Mouse (Mus musculus) macrophage (primary cell): ENCODE results near the gene Ffar3. TPM values are rescaled to one million over a fixed set of nuclear protein-coding genes. Genes with fewer than 3 reads are reported as not detected.

ENCODE experiments used
- H3K27ac ChIP-seq: fragments of 350-480 bp; formaldehyde crosslinking; 2 replicates; pipeline ENCODE4 v1.9.0; 2021
- H3K36me3 ChIP-seq: fragments of 350-480 bp; formaldehyde crosslinking; 2 replicates; pipeline ENCODE4 v1.9.0; 2021; ENCODE audit errors: inconsistent target
- H3K4me3 ChIP-seq: fragments of 350-480 bp; formaldehyde crosslinking; 2 replicates; pipeline ENCODE4 v1.9.0; 2021; ENCODE audit errors: inconsistent target
- H3K79me2 ChIP-seq: fragments of 350-480 bp; formaldehyde crosslinking; 2 replicates; pipeline ENCODE4 v1.9.0; 2021; ENCODE audit errors: inconsistent target
- WGBS: methylation state at CpG from one replicate; pipeline ENCODE4 v1.1.7; 2026; ENCODE audit warnings: inconsistent platforms; ENCODE audit not compliant: missing documents; 5-methylcytosine and 5-hydroxymethylcytosine counted together
- polyA plus RNA-seq: library from polyadenylated mRNA; stranded (reverse); fragments of 250-400 nt; gene quantifications from 3 replicates; pipeline ENCODE4 v1.2.4, GENCODE M21; 2018; ENCODE audit warnings: inconsistent platforms
- total RNA-seq, 78 experiments: library from RNA; depleted of rRNA; stranded (reverse); fragments of 250-400 nt; gene quantifications; 1 replicate in 9 of 78; 2 replicates in 24 of 78; 3 replicates in 43 of 78; 4 replicates in 2 of 78; pipeline ENCODE4 v1.2.4; 2018; ENCODE audit warnings: inconsistent platforms in 56 of 78

Gene Ffar3
- not detected for total RNA-seq (2018; cell fraction: chromatin; rRNA removed)
- not detected for total RNA-seq (2018; cell fraction: cytosol; rRNA removed)
- not detected for total RNA-seq (2018; cell fraction: nucleus; rRNA removed)
- not detected in 3 replicates for polyA plus RNA-seq

GRCm38 (mm10) chr7:30856078-30856477 lies at the start of gene Ffar3:
Gene Ffar3 (minus strand): TSS chr7:30856178.
- no peak within 1 kb of the TSS for H3K4me3 ChIP-seq
- H3K79me2 ChIP-seq = no peaks in the 10 kb centered on the region
- no peak within 1 kb of the TSS for H3K27ac ChIP-seq
- H3K36me3 ChIP-seq = no peaks in the 10 kb centered on the region
- WGBS = 89% methylated on average over 6 of the region's 6 CpGs

GRCm38 (mm10) chr7:30904042-30904441 lies 48.1 kb upstream of the Ffar3 start:
- Histone ChIP-seq H3K4me3 (no peak overlapping the region), H3K79me2 (no peaks in the 10 kb centered on the region), H3K36me3 (no peaks in the 10 kb centered on the region), H3K27ac (no peak overlapping the region)
- WGBS = 21% methylated on average over 4 of the region's 4 CpGs

GRCm38 (mm10) chr7:30895217-30895616 lies 39.2 kb upstream of the Ffar3 start:
- no peak overlapping the region for H3K4me3 ChIP-seq
- H3K36me3 ChIP-seq = no peaks in the 10 kb centered on the region
- H3K27ac ChIP-seq = no peak overlapping the region
- WGBS = 69% methylated on average over 3 of the region's 3 CpGs
- H3K79me2 ChIP-seq = no peaks in the 10 kb centered on the region

- Histone ChIP-seq H3K4me3 (no peak overlapping the region), H3K27ac (no peak overlapping the region), H3K79me2 (no peaks in the 10 kb centered on the region), H3K36me3 (no peaks in the 10 kb centered on the region)
- 92% methylated on average over 3 of the region's 3 CpGs for WGBS
These were observed 36.5 kb upstream of the Ffar3 start for GRCm38 (mm10) chr7:30892515-30892914.

- Histone ChIP-seq H3K27ac (no peak overlapping the region), H3K79me2 (no peaks in the 10 kb centered on the region), H3K36me3 (no peaks in the 10 kb centered on the region), H3K4me3 (no peak overlapping the region)
- 84% methylated on average over 8 of the region's 9 CpGs for WGBS
These were observed 35.8 kb upstream of the Ffar3 start for GRCm38 (mm10) chr7:30891746-30892145.

GRCm38 (mm10) chr7:30890681-30891080 lies 34.7 kb upstream of the Ffar3 start:
- H3K27ac ChIP-seq = no peak overlapping the region
- H3K4me3 ChIP-seq = no peak overlapping the region
- 32% methylated on average over 2 of the region's 2 CpGs for WGBS
- H3K36me3 ChIP-seq = no peaks in the 10 kb centered on the region
- H3K79me2 ChIP-seq = no peaks in the 10 kb centered on the region

- no peak overlapping the region for H3K27ac ChIP-seq
- 100% methylated on average over 7 of the region's 7 CpGs for WGBS
- H3K4me3 ChIP-seq = no peak overlapping the region
- no peaks in the 10 kb centered on the region for H3K36me3 ChIP-seq
- no peaks in the 10 kb centered on the region for H3K79me2 ChIP-seq
These were observed 32.8 kb upstream of the Ffar3 start for GRCm38 (mm10) chr7:30888786-30889185.

GRCm38 (mm10) chr7:30887568-30888188 lies 31.7 kb upstream of the Ffar3 start:
- Histone ChIP-seq H3K27ac (no peak overlapping the region), H3K79me2 (no peaks in the 10 kb centered on the region), H3K4me3 (no peak overlapping the region), H3K36me3 (no peaks in the 10 kb centered on the region)
- 41% methylated on average over 11 of the region's 14 CpGs for WGBS

- Histone ChIP-seq H3K79me2 (no peaks in the 10 kb centered on the region), H3K36me3 (no peaks in the 10 kb centered on the region), H3K4me3 (no peak overlapping the region), H3K27ac (no peak overlapping the region)
- 69% methylated on average over 2 of the region's 4 CpGs for WGBS
These were observed 30.9 kb upstream of the Ffar3 start for GRCm38 (mm10) chr7:30886852-30887251.

GRCm38 (mm10) chr7:30884047-30884446 lies 28.1 kb upstream of the Ffar3 start:
- no peak overlapping the region for H3K4me3 ChIP-seq
- H3K36me3 ChIP-seq = no peaks in the 10 kb centered on the region
- H3K27ac ChIP-seq = no peak overlapping the region
- H3K79me2 ChIP-seq = no peaks in the 10 kb centered on the region

GRCm38 (mm10) chr7:30881367-30881766 lies 25.4 kb upstream of the Ffar3 start:
- Histone ChIP-seq H3K79me2 (no peaks in the 10 kb centered on the region), H3K36me3 (no peaks in the 10 kb centered on the region), H3K4me3 (no peak overlapping the region), H3K27ac (no peak overlapping the region)
- 93% methylated on average over 3 of the region's 3 CpGs for WGBS

GRCm38 (mm10) chr7:30880176-30880575 lies 24.2 kb upstream of the Ffar3 start, which contains the start of gene Cd22:
Gene Cd22 (minus strand): TSS chr7:30880342.
- H3K79me2 ChIP-seq = no peaks in the 10 kb centered on the region
- no peaks in the 10 kb centered on the region for H3K36me3 ChIP-seq
- no peak within 1 kb of the TSS for H3K4me3 ChIP-seq
- 35% methylated on average over 7 of the region's 7 CpGs for WGBS
- no peak within 1 kb of the TSS for H3K27ac ChIP-seq

GRCm38 (mm10) chr7:30878950-30879349 lies 23.0 kb upstream of the Ffar3 start:
- Histone ChIP-seq H3K4me3 (no peak overlapping the region), H3K79me2 (no peaks in the 10 kb centered on the region), H3K27ac (no peak overlapping the region), H3K36me3 (no peaks in the 10 kb centered on the region)
- WGBS = 93% methylated on average over 6 of the region's 6 CpGs

GRCm38 (mm10) chr7:30873083-30873482 lies 17.1 kb upstream of the Ffar3 start:
- H3K36me3 ChIP-seq = no peaks in the 10 kb centered on the region
- H3K79me2 ChIP-seq = no peaks in the 10 kb centered on the region
- no peak overlapping the region for H3K27ac ChIP-seq
- 18% methylated on average over 15 of the region's 15 CpGs for WGBS
- H3K4me3 ChIP-seq = no peak overlapping the region

- Histone ChIP-seq H3K4me3 (no peak overlapping the region), H3K79me2 (no peaks in the 10 kb centered on the region), H3K36me3 (no peaks in the 10 kb centered on the region), H3K27ac (no peak overlapping the region)
- WGBS = 72% methylated on average over 8 of the region's 8 CpGs
These were observed 7.4 kb upstream of the Ffar3 start for GRCm38 (mm10) chr7:30863386-30863785.

- Histone ChIP-seq H3K27ac (no peak within 1 kb of the TSS), H3K4me3 (no peak within 1 kb of the TSS), H3K36me3 (no peaks in the 10 kb centered on the region), H3K79me2 (no peaks in the 10 kb centered on the region)
- WGBS = 94% methylated on average over 12 of the region's 12 CpGs
These were observed 5.5 kb upstream of the Ffar3 start, which contains the start of gene Ffar1 for GRCm38 (mm10) chr7:30861464-30861863. Gene Ffar1 (minus strand): TSS chr7:30861564.
